Mouse (Mus musculus): ENCODE data around the gene Epb41. TPM values are rescaled to one million over a fixed set of nuclear protein-coding genes. Genes with fewer than 3 reads are reported as not detected.

Gene Epb41
- polyA plus RNA-seq, 1 experiment from 2014 or later, result 68.1 TPM

GRCm38 (mm10) chr4:132010416-132010815 lies 64.7 kb downstream of the Epb41 start:
- ATAC-seq (ENCODE audit: low read depth), result no peak
- no peak overlapping the region for H3K27ac ChIP-seq (ENCODE audit: low read depth, low read length)
- no peaks in the 10 kb centered on the region for H3K27me3 ChIP-seq (ENCODE audit: control insufficient read depth, insufficient read depth, low read length)
- H3K36me3 ChIP-seq (ENCODE audit: control insufficient read depth, insufficient read depth, low read length), result peaks cover 4% of the 10 kb centered on the region; the same call in 1 of the 2 replicates
- H3K9ac ChIP-seq (replicated peaks; ENCODE audit: low read depth, low read length), result no peak overlapping the region
- H3K4me3 ChIP-seq (ENCODE audit: low read depth, low read length), result no peak overlapping the region
- no peaks in the 10 kb centered on the region for H3K9me3 ChIP-seq (ENCODE audit: control insufficient read depth, low read length)
- H3K4me1 ChIP-seq (ENCODE audit: control insufficient read depth, insufficient read depth, low read length), result no peaks in the 10 kb centered on the region
- no peak overlapping the region for H3K4me2 ChIP-seq (ENCODE audit: low read depth, low read length)
- WGBS, result 84% methylated on average over 8 of the region's 8 CpGs

DNA sequence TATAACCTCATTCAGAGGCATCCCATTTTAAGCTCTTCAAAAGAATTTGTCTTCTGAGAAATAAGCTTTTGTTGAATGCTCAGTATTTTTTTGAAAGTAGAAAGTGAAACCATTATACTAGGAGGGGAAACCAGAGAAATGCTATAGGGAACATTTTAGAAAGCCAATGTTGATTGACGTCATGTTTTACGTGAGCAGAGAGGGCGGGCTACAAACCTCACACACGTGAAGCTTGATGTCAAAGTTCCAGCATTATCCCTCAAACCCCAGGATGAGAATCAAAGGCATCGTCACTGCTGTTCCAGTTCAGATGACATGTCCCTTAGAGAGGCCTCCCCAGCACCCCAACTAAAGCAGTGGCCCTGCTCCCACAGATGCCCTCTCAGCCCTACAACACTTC lies 66.9 kb downstream of the Epb41 start:
- Histone ChIP-seq H3K4me1 (ENCODE audit: control insufficient read depth, insufficient read depth, low read length) (no peaks in the 10 kb centered on the region), H3K4me3 (ENCODE audit: low read depth, low read length) (no peak overlapping the region), H3K4me2 (ENCODE audit: low read depth, low read length) (no peak overlapping the region), H3K9me3 (ENCODE audit: control insufficient read depth, low read length) (no peaks in the 10 kb centered on the region), H3K27ac (ENCODE audit: low read depth, low read length) (no peak overlapping the region), H3K9ac (replicated peaks; ENCODE audit: low read depth, low read length) (no peak overlapping the region), H3K36me3 (ENCODE audit: control insufficient read depth, insufficient read depth, low read length) (peaks cover 8% of the 10 kb centered on the region), H3K27me3 (ENCODE audit: control insufficient read depth, insufficient read depth, low read length) (no peaks in the 10 kb centered on the region)
- WGBS, result 83% methylated on average over 5 of the region's 5 CpGs
- no peak for ATAC-seq (ENCODE audit: low read depth)

- H3K27ac ChIP-seq (ENCODE audit: low read depth, low read length), result no peak overlapping the region
- peaks cover 13% of the 10 kb centered on the region for H3K36me3 ChIP-seq (ENCODE audit: control insufficient read depth, insufficient read depth, low read length)
- H3K9ac ChIP-seq (replicated peaks; ENCODE audit: low read depth, low read length), result no peak overlapping the region
- H3K27me3 ChIP-seq (ENCODE audit: control insufficient read depth, insufficient read depth, low read length), result no peaks in the 10 kb centered on the region
- no peaks in the 10 kb centered on the region for H3K9me3 ChIP-seq (ENCODE audit: control insufficient read depth, low read length)
- no peak for ATAC-seq (ENCODE audit: low read depth)
- no peaks in the 10 kb centered on the region for H3K4me1 ChIP-seq (ENCODE audit: control insufficient read depth, insufficient read depth, low read length)
- 89% methylated on average over 7 of the region's 7 CpGs for WGBS
- no peak overlapping the region for H3K4me3 ChIP-seq (ENCODE audit: low read depth, low read length)
- no peak overlapping the region for H3K4me2 ChIP-seq (ENCODE audit: low read depth, low read length)
Measured at GRCm38 (mm10) chr4:132007123-132007522, 68.0 kb downstream of the Epb41 start.

- 94% methylated on average over 7 of the region's 7 CpGs for WGBS
- ATAC-seq (ENCODE audit: low read depth), result no peak
- no peak overlapping the region for H3K27ac ChIP-seq (ENCODE audit: low read depth, low read length)
- H3K36me3 ChIP-seq (ENCODE audit: control insufficient read depth, insufficient read depth, low read length), result peaks cover 17% of the 10 kb centered on the region
- no peaks in the 10 kb centered on the region for H3K9me3 ChIP-seq (ENCODE audit: control insufficient read depth, low read length)
- no peaks in the 10 kb centered on the region for H3K4me1 ChIP-seq (ENCODE audit: control insufficient read depth, insufficient read depth, low read length)
- H3K4me3 ChIP-seq (ENCODE audit: low read depth, low read length), result no peak overlapping the region
- no peak overlapping the region for H3K9ac ChIP-seq (replicated peaks; ENCODE audit: low read depth, low read length)
- H3K4me2 ChIP-seq (ENCODE audit: low read depth, low read length), result no peak overlapping the region
- H3K27me3 ChIP-seq (ENCODE audit: control insufficient read depth, insufficient read depth, low read length), result no peaks in the 10 kb centered on the region
Measured at GRCm38 (mm10) chr4:131998641-131999040, 76.5 kb downstream of the Epb41 start.

- Histone ChIP-seq H3K9me3 (ENCODE audit: control insufficient read depth, low read length) (no peaks in the 10 kb centered on the region), H3K4me1 (ENCODE audit: control insufficient read depth, insufficient read depth, low read length) (no peaks in the 10 kb centered on the region), H3K4me3 (ENCODE audit: low read depth, low read length) (no peak overlapping the region), H3K27ac (ENCODE audit: low read depth, low read length) (no peak overlapping the region), H3K9ac (replicated peaks; ENCODE audit: low read depth, low read length) (no peak overlapping the region), H3K27me3 (ENCODE audit: control insufficient read depth, insufficient read depth, low read length) (no peaks in the 10 kb centered on the region), H3K4me2 (ENCODE audit: low read depth, low read length) (no peak overlapping the region), H3K36me3 (ENCODE audit: control insufficient read depth, insufficient read depth, low read length) (peaks cover 8% of the 10 kb centered on the region)
- WGBS, result 80% methylated on average over 5 of the region's 5 CpGs
- ATAC-seq (ENCODE audit: low read depth), result no peak
Measured at GRCm38 (mm10) chr4:131997476-131997875, 77.6 kb downstream of the Epb41 start.

GRCm38 (mm10) chr4:131996985-131997384 lies 78.1 kb downstream of the Epb41 start:
- H3K4me3 ChIP-seq (ENCODE audit: low read depth, low read length), result no peak overlapping the region
- no peaks in the 10 kb centered on the region for H3K4me1 ChIP-seq (ENCODE audit: control insufficient read depth, insufficient read depth, low read length)
- no peaks in the 10 kb centered on the region for H3K9me3 ChIP-seq (ENCODE audit: control insufficient read depth, low read length)
- WGBS, result 65% methylated on average over 5 of the region's 5 CpGs
- H3K9ac ChIP-seq (replicated peaks; ENCODE audit: low read depth, low read length), result no peak overlapping the region
- H3K4me2 ChIP-seq (ENCODE audit: low read depth, low read length), result no peak overlapping the region
- H3K27me3 ChIP-seq (ENCODE audit: control insufficient read depth, insufficient read depth, low read length), result no peaks in the 10 kb centered on the region
- ATAC-seq (ENCODE audit: low read depth), result no peak
- no peak overlapping the region for H3K27ac ChIP-seq (ENCODE audit: low read depth, low read length)
- H3K36me3 ChIP-seq (ENCODE audit: control insufficient read depth, insufficient read depth, low read length), result peaks cover 13% of the 10 kb centered on the region

GRCm38 (mm10) chr4:131993792-131994191 lies 81.3 kb downstream of the Epb41 start:
- no peak overlapping the region for H3K27ac ChIP-seq (ENCODE audit: low read depth, low read length)
- no peak overlapping the region for H3K9ac ChIP-seq (replicated peaks; ENCODE audit: low read depth, low read length)
- peaks cover 17% of the 10 kb centered on the region for H3K36me3 ChIP-seq (ENCODE audit: control insufficient read depth, insufficient read depth, low read length)
- WGBS, result 73% methylated on average over 3 of the region's 3 CpGs
- H3K4me3 ChIP-seq (ENCODE audit: low read depth, low read length), result no peak overlapping the region
- ATAC-seq (ENCODE audit: low read depth), result no peak
- H3K4me2 ChIP-seq (ENCODE audit: low read depth, low read length), result no peak overlapping the region
- H3K4me1 ChIP-seq (ENCODE audit: control insufficient read depth, insufficient read depth, low read length), result no peaks in the 10 kb centered on the region
- H3K9me3 ChIP-seq (ENCODE audit: control insufficient read depth, low read length), result no peaks in the 10 kb centered on the region
- H3K27me3 ChIP-seq (ENCODE audit: control insufficient read depth, insufficient read depth, low read length), result no peaks in the 10 kb centered on the region

DNA sequence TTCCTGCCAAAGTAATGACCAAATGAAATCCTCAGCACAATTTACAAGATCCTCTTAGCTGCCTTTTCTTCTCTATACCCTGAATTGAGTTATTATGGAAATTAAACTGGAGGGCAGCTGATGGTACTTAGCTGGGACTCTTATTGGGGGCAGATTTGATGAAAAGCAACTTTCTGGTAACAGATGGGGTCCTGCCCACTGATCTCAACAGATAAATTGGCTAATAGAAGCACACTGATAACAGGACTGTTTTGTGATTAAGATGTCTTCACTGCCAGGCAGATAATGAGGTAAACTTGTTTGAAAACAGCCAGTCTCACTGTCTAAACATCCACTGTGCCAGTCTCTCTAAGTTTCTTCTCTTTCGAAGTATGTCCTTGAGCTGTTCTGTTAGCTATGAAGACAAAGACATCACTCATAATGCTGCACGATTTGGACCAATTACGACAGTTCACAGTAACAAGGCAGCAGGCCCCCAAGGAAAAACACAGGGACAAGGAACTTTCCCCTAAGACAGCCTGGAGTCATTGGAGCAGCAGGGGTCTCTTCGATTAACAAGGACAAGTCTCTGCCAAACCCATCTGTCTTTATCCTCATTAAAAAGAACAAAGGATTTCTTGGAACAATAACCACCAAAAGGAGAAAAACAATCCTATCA lies 92.1 kb downstream of the Epb41 start:
- H3K4me3 ChIP-seq (ENCODE audit: low read depth, low read length), result no peak overlapping the region
- H3K27ac ChIP-seq (ENCODE audit: low read depth, low read length), result peak overlapping the region; percentile 49; the same call in 1 of the 2 replicates
- no peaks in the 10 kb centered on the region for H3K9me3 ChIP-seq (ENCODE audit: control insufficient read depth, low read length)
- H3K4me2 ChIP-seq (ENCODE audit: low read depth, low read length), result no peak overlapping the region
- no peak overlapping the region for H3K9ac ChIP-seq (replicated peaks; ENCODE audit: low read depth, low read length)
- no peaks in the 10 kb centered on the region for H3K27me3 ChIP-seq (ENCODE audit: control insufficient read depth, insufficient read depth, low read length)
- WGBS, result 16% methylated on average over 4 of the region's 4 CpGs
- no peak for ATAC-seq (ENCODE audit: low read depth)
- 0 out of 2 replicates have a peak, but pooled peaks cover 3% of the 10 kb centered on the region for H3K4me1 ChIP-seq (ENCODE audit: control insufficient read depth, insufficient read depth, low read length)
- 0 out of 2 replicates have a peak, but pooled peaks cover 11% of the 10 kb centered on the region for H3K36me3 ChIP-seq (ENCODE audit: control insufficient read depth, insufficient read depth, low read length)

DNA sequence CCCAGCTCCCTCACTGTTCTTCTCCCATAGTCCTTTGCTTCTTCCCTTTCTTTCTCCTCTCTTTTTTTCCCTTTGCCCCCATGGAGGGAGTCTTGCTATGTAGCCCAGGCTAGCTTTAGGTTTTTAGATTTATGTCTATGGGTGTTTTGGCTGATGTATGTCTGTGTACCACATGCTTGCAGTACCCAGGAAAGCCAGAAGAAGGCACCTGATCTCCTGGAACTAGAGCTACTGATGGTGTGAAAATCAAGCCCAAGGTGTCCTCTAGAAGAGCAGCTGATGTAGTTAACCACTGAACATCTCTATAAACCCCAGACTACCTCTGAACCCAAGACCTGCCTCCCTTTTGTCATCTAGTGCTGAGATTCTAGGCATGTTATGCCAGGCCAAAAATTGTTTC lies 93.4 kb downstream of the Epb41 start:
- 0 out of 2 replicates have a peak, but pooled peaks cover 11% of the 10 kb centered on the region for H3K36me3 ChIP-seq (ENCODE audit: control insufficient read depth, insufficient read depth, low read length)
- H3K4me3 ChIP-seq (ENCODE audit: low read depth, low read length), result no peak overlapping the region
- no peak overlapping the region for H3K27ac ChIP-seq (ENCODE audit: low read depth, low read length)
- H3K9ac ChIP-seq (replicated peaks; ENCODE audit: low read depth, low read length), result no peak overlapping the region
- H3K9me3 ChIP-seq (ENCODE audit: control insufficient read depth, low read length), result no peaks in the 10 kb centered on the region
- no peak overlapping the region for H3K4me2 ChIP-seq (ENCODE audit: low read depth, low read length)
- no peaks in the 10 kb centered on the region for H3K27me3 ChIP-seq (ENCODE audit: control insufficient read depth, insufficient read depth, low read length)
- ATAC-seq (ENCODE audit: low read depth), result no peak
- H3K4me1 ChIP-seq (ENCODE audit: control insufficient read depth, insufficient read depth, low read length), result 0 out of 2 replicates have a peak, but pooled peaks cover 3% of the 10 kb centered on the region

Data from neural tube, embryonic 14.5 days (tissue).